Mouse (Mus musculus) midbrain, postnatal 0 days (tissue): ENCODE results near the gene Fbxl7. TPM values are rescaled to one million over a fixed set of nuclear protein-coding genes. Genes with fewer than 3 reads are reported as not detected.
A peak's percentile ranks its signal among the peaks of the same experiment; 100 is the strongest.

Experiments used
- ATAC-seq: fragments of 200-750 bp; cut with Nextera tagmentation; 2 replicates; pipeline ENCODE4 v1.8.0; 2017; ENCODE audit warnings: moderate number of reproducible peaks, mild to moderate bottlenecking, moderate TSS enrichment, moderate library complexity; ENCODE audit not compliant: low FRiP score
- DNase-seq: peaks from one replicate; pipeline ENCODE4 v3.0.0-alpha.2; 2015; ENCODE audit warnings: low spot score
- H3K27ac ChIP-seq: fragments of 300-500 bp; sonication (generic); 2 replicates; pipeline ENCODE4 v1.5.1; 2014; ENCODE audit warnings: low read depth, mild to moderate bottlenecking, low read length, mixed read lengths
- H3K27me3 ChIP-seq: fragments of 300-500 bp; sonication (generic); 2 replicates; pipeline ENCODE4 v1.6.1; 2014; ENCODE audit warnings: low read length, control low read depth, mixed read lengths; ENCODE audit not compliant: insufficient read depth
- H3K36me3 ChIP-seq: fragments of 300-500 bp; sonication (generic); 2 replicates; pipeline ENCODE4 v1.6.1; 2014; ENCODE audit warnings: low read length, control low read depth, mixed read lengths; ENCODE audit not compliant: insufficient read depth
- H3K4me1 ChIP-seq: fragments of 300-500 bp; sonication (generic); 2 replicates; pipeline ENCODE4 v1.6.1; 2014; ENCODE audit warnings: mild to moderate bottlenecking, control low read depth, antibody characterized with exemption, low read length, mixed read lengths; ENCODE audit not compliant: insufficient read depth
- H3K4me2 ChIP-seq: fragments of 300-500 bp; sonication (generic); 2 replicates; pipeline ENCODE4 v1.6.1; 2014; ENCODE audit warnings: low read depth, mild to moderate bottlenecking, low read length, mixed read lengths; ENCODE audit not compliant: poor library complexity, severe bottlenecking
- H3K4me3 ChIP-seq: fragments of 300-500 bp; sonication (generic); 2 replicates; pipeline ENCODE4 v1.5.1; 2014; ENCODE audit warnings: low read depth, mild to moderate bottlenecking, low read length, moderate library complexity
- H3K9ac ChIP-seq: fragments of 300-500 bp; sonication (generic); replicated peaks from 2 replicates; pipeline ENCODE4 v1.6.1; 2014; ENCODE audit warnings: mild to moderate bottlenecking, low read length, moderate library complexity, mixed read lengths; ENCODE audit not compliant: poor library complexity, severe bottlenecking
- H3K9me3 ChIP-seq: fragments of 300-500 bp; sonication (generic); 2 replicates; pipeline ENCODE4 v1.6.1; 2016; ENCODE audit warnings: low read length, control low read depth
- CTCF ChIP-seq: IDR thresholded peaks from 2 replicates; pipeline ENCODE4 v1.5.1; 2016; ENCODE audit warnings: antibody characterized with exemption, mild to moderate bottlenecking
- WGBS: fragments of 180-500 bp; shearing (Covaris S2); extraction: QIAGEN DNeasy Blood & Tissue Kit; methylation state at CpG from one replicate; pipeline ENCODE4 v1.1.7; 2014; 5-methylcytosine and 5-hydroxymethylcytosine counted together
- polyA plus RNA-seq: library from polyadenylated mRNA; unstranded; fragments of >200 nt; fragmentation: Nextera tagmentation; extraction: Ambion mirVana; gene quantifications from 2 replicates; pipeline ENCODE4 v1.2.1, GENCODE M21; 2015
- total RNA-seq: library from RNA; depleted of rRNA; stranded (reverse); fragments of >200 nt; gene quantifications from 2 replicates; pipeline ENCODE4 v1.2.3, GENCODE M21; 2014

Gene Fbxl7
- total and polyA plus RNA-seq, 2 experiments from 2014 or later, result 3.9 to 10.0 TPM

GRCm38 (mm10) chr15:26893136-26893535, 2.2 kb downstream of the Fbxl7 start:
- no peaks in the 10 kb centered on the region for H3K9me3 ChIP-seq
- H3K27me3 ChIP-seq, result peaks cover under 1% of the 10 kb centered on the region; the same call in 1 of the 2 replicates
- WGBS, result 49% methylated on average over 4 of the region's 4 CpGs
- H3K9ac ChIP-seq, result no peak overlapping the region
- peaks cover 2% of the 10 kb centered on the region; the same call in 1 of the 2 replicates for H3K4me1 ChIP-seq
- no peak overlapping the region for H3K4me3 ChIP-seq
- no peak for TF ChIP-seq CTCF
- no peaks in the 10 kb centered on the region for H3K36me3 ChIP-seq
- H3K27ac ChIP-seq, result no peak overlapping the region
- peak overlapping the region; percentile 83; the same call in 1 of the 2 replicates for H3K4me2 ChIP-seq
- ATAC-seq, result no peak
- no peak for DNase-seq

GRCm38 (mm10) chr15:26889971-26890370, 5.4 kb downstream of the Fbxl7 start:
- H3K36me3 ChIP-seq, result no peaks in the 10 kb centered on the region
- H3K4me3 ChIP-seq, result no peak overlapping the region
- H3K4me2 ChIP-seq, result no peak overlapping the region
- ATAC-seq (no peak), DNase-seq (no peak)
- TF ChIP-seq CTCF, result no peak
- H3K27ac ChIP-seq, result no peak overlapping the region
- 53% methylated on average over 5 of the region's 5 CpGs for WGBS
- peaks cover 2% of the 10 kb centered on the region; the same call in 1 of the 2 replicates for H3K4me1 ChIP-seq
- H3K27me3 ChIP-seq, result no peaks in the 10 kb centered on the region
- no peaks in the 10 kb centered on the region for H3K9me3 ChIP-seq
- no peak overlapping the region for H3K9ac ChIP-seq

- Histone ChIP-seq H3K4me3 (no peak overlapping the region), H3K9me3 (no peaks in the 10 kb centered on the region), H3K9ac (no peak overlapping the region), H3K36me3 (no peaks in the 10 kb centered on the region), H3K27ac (no peak overlapping the region), H3K27me3 (no peaks in the 10 kb centered on the region), H3K4me2 (no peak overlapping the region), H3K4me1 (no peaks in the 10 kb centered on the region)
- TF ChIP-seq CTCF, result no peak
- 67% methylated on average over 10 of the region's 10 CpGs for WGBS
- ATAC-seq (no peak), DNase-seq (no peak)
Measured at GRCm38 (mm10) chr15:26888170-26888569, 7.2 kb downstream of the Fbxl7 start.

- no peak for TF ChIP-seq CTCF
- Histone ChIP-seq H3K27me3 (no peaks in the 10 kb centered on the region), H3K4me1 (no peaks in the 10 kb centered on the region), H3K9ac (no peak overlapping the region), H3K27ac (no peak overlapping the region), H3K4me3 (no peak overlapping the region), H3K36me3 (no peaks in the 10 kb centered on the region), H3K4me2 (no peak overlapping the region), H3K9me3 (no peaks in the 10 kb centered on the region)
- 75% methylated on average over 2 of the region's 2 CpGs for WGBS
- ATAC-seq, result no peak
- no peak for DNase-seq
Measured at GRCm38 (mm10) chr15:26885979-26886378, 9.4 kb downstream of the Fbxl7 start.

- TF ChIP-seq CTCF, result peak; percentile 15; the same call in 1 of the 2 replicates
- Histone ChIP-seq H3K36me3 (no peaks in the 10 kb centered on the region), H3K27ac (no peak overlapping the region), H3K9me3 (no peaks in the 10 kb centered on the region), H3K4me2 (no peak overlapping the region), H3K4me1 (no peaks in the 10 kb centered on the region), H3K9ac (no peak overlapping the region), H3K4me3 (no peak overlapping the region), H3K27me3 (no peaks in the 10 kb centered on the region)
- DNase-seq (peak; percentile 37), ATAC-seq (no peak)
- 74% methylated on average over 8 of the region's 8 CpGs for WGBS
Measured at GRCm38 (mm10) chr15:26880212-26880956, 15.0 kb downstream of the Fbxl7 start.

- 23% methylated on average over 4 of the region's 4 CpGs for WGBS
- H3K4me2 ChIP-seq, result no peak overlapping the region
- no peaks in the 10 kb centered on the region for H3K27me3 ChIP-seq
- no peaks in the 10 kb centered on the region for H3K9me3 ChIP-seq
- no peak overlapping the region for H3K27ac ChIP-seq
- H3K9ac ChIP-seq, result no peak overlapping the region
- no peak for ATAC-seq
- TF ChIP-seq CTCF, result no peak
- no peaks in the 10 kb centered on the region for H3K36me3 ChIP-seq
- H3K4me1 ChIP-seq, result no peaks in the 10 kb centered on the region
- H3K4me3 ChIP-seq, result no peak overlapping the region
- DNase-seq, result peak; percentile 92
Measured at GRCm38 (mm10) chr15:26875687-26876086, 19.7 kb downstream of the Fbxl7 start.
